Mouse (Mus musculus) cortical plate, adult 2 months (tissue): ENCODE data around the gene Gpbp1.

Source experiments
- CTCF ChIP-seq: fragments of 200-500 bp; IDR thresholded peaks from 2 replicates; pipeline ENCODE4 v1.5.1; 2011; ENCODE audit warnings: mild to moderate bottlenecking, control low read depth, low read length; ENCODE audit not compliant: insufficient read depth; ENCODE audit errors: extremely low read depth
- POLR2A ChIP-seq: fragments of 200-500 bp; IDR thresholded peaks from 2 replicates; pipeline ENCODE4 v1.6.1; 2011; ENCODE audit warnings: mild to moderate bottlenecking, low read length, control low read depth; ENCODE audit not compliant: insufficient read depth; ENCODE audit errors: extremely low read depth

DNA sequence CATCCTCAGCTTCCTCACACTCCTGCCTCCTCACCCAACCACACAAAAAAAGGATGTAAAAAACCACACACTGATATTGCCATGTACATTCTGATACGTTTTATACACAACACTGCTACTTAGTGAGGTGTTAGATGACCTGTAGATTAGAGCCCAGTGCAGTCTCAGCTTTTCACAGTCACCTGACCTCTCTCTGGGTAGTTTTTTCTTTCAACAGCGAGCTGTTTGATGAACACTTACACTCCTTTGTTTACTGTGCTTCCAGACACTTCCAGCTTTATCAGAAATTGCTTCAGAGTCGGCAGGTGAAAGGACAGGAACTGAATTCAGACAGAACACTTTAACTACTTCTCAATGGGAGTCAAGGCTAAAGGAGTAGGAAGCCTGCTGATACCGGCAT is 30.5 kb upstream of the Gpbp1 start:
- no peak for TF ChIP-seq CTCF
- TF ChIP-seq POLR2A, result no peak
